Mouse (Mus musculus): Measurements from ENCODE around the gene Tenm1. TPM values are rescaled to one million over a fixed set of nuclear protein-coding genes. Genes with fewer than 3 reads are reported as not detected.

The Tenm1 gene
- total RNA-seq, 2 experiments from 2014 or later: not detected

DNA sequence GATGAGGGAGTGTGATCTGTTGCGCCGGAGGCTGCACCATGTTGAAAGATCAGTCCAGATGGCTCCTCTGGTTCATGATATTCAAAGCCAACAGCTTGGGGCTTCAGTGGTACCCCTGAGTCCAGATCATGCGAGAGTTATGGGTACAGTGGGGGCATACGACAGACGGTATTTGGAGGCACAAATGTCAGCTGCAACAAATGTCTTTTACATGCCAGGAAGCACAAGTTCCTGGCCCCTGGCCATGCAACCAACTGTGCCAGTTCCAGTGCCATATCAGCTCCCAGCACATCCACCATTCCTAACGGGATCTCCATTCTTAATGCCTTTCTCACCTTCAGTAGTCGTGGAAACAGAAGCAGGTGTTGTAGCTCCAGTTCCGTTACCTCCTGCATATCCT lies 938.6 kb downstream of the Tenm1 start:
- no peak for ATAC-seq (replicated peaks; ENCODE audit: low FRiP score, low TSS enrichment, poor library complexity, severe bottlenecking)

DNA sequence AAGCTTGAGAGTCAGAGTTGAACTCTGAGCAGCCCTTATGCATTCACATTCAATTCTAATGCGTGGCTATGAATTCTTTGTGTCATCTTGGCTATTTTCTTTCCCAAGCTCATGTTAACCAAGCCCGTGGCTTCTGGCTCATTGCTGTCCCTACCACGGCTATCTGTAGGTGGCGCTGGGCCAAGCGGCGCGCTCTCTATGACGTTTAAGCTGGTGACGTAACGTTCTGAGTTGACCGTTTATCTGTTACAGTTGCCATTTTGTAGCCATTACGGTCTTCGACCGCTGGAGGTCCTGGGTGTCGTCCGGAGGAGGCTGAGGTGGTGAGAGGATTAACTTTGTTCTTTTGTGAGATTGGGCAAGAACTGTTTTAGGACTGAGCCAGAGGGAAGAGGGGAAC lies 939.5 kb downstream of the Tenm1 start, which contains the start of gene Tex13c2:
Gene Tex13c2, plus strand, starts transcription at position 246 of the 400 bp plus-strand sequence.
- ATAC-seq (replicated peaks; ENCODE audit: low FRiP score, low TSS enrichment, poor library complexity, severe bottlenecking): no peak

Other genes starting within 250 kb of the Tenm1 start
- gene Tex13c1, start 162.0 kb upstream of the Tenm1 start, total RNA-seq (2014; fragmentation: Nextera tagmentation): not detected in 2 replicates
- gene Tex13c1, start 162.0 kb upstream of the Tenm1 start, total RNA-seq (2017): not detected in 2 replicates

Data from megakaryocyte-erythroid progenitor cell, adult 5-6 weeks (primary cell).